Mouse (Mus musculus) T-helper 2 cell (primary cell): ENCODE measurements around the gene Avp.
"Not testable (repeated sequence)": the region's sequence is repeated elsewhere in the genome, so short reads cannot be mapped to it uniquely, and the experiment has no call there.

Source experiments
- in situ Hi-C: fragments of 300-600 bp; cut with MboI, MseI; formaldehyde crosslinking; loops from one replicate; pipeline ENCODE4 v1.15.1; 2025; ENCODE audit warnings: high pct_unique_total_duplicates

Avp gene

DNA sequence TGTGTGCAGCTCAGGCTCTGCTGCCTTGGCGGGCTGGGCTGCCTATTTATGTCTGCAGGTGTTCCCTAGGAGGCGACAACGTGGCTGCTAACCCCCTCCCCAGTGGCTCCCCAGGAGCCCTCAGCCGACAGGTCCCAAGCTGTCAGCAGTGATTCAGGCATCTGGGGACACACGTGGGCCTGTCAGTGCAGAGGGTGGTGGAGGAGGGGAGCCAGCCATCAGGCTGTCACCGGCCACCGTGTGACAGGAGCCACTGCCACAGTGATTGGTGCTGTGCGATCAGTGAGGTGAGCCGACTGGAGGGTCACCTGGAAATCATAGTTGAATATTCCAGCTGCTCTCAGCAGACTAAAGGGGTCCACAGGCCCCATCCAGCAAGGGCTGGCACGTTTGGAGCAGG, at the start of gene Avp:
Gene Avp, minus strand, starts transcription at position 3 of the 400 bp plus-strand sequence.
- in situ Hi-C loops, result loop anchor here (5.0 kb wide), 1 partner anchor 40 kb away; no protein-coding TSS in a partner anchor

DNA sequence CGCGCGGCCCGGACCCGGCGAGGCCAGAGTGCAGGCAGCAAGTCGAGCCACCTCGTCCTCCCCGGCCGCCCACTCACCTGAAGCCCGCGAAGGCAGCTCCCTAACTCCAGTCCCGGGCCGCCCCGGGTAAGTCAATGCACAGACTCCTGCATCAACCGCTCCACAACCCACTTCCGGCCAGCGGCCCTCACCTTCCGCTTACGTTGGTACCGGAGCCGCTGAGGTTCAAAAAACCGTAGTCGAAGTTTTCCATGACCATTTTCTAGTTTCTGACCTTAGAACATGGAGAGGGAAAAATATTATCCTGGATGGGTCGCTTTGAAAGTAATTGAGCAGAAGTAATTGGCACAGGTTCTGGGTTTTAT, 47.5 kb upstream of the Avp start, which contains the start of the genes Fastkd5 and Ubox5:
Gene Fastkd5, minus strand, starts transcription at position 189 of the 365 bp plus-strand sequence.
Gene Ubox5, minus strand, starts transcription at position 200 of the 365 bp plus-strand sequence.
- in situ Hi-C loops, result no loop called here

DNA sequence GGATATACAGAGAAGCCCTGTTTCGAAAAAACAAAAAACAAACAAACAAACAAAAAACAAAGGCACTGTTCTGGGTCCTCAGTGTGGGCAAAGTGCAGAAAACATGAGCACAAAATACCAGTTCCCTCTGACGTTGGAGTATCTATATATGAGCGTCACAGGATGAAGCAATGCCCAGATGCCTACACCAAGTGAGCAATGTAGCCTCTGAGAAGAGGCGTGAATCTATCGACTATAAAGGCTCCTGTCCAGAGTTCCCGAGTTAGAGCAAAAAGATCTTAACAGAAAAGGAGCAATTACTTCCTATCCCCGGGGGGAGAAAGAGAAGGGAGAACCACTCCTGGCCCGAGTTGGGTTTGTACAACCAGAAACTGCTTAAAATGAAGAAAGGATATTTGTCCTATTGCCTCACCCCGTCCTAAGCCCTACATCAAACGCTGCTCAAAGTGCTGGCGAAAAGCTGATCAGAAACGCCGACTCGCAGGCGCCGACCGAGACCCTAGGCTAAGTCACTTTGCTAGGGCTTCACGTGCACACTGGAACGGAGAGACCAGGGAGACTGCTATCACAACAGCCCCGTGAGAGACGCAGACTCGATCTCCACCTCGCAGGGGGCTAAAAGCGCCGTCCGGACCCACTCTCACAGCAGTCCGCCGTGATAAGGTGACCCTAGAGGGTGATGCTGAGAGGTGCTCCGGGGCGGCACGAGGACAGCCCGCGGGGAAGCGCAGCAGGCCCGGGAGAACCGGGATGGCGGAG, 46.9 kb upstream of the Avp start:
- in situ Hi-C loops, result no loop called here

DNA sequence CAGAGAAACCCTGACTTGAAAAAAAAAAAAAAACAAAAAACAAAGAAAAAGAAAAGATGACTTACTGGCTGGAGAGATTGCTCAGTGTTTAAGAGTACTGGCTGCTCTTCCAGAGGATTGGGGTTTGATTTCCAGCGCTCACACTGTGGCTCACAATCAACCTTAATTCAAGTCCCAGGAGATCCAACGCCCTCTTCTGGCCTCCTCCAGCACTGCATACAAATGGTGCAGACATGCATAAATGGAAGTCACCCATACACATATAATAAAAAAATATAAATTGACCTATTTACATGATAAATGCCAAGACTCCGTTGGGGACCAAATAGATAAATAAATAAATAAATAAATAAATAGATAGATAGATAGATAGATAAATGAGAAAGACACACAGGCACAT, 46.1 kb upstream of the Avp start:
- in situ Hi-C loops, result no loop called here

DNA sequence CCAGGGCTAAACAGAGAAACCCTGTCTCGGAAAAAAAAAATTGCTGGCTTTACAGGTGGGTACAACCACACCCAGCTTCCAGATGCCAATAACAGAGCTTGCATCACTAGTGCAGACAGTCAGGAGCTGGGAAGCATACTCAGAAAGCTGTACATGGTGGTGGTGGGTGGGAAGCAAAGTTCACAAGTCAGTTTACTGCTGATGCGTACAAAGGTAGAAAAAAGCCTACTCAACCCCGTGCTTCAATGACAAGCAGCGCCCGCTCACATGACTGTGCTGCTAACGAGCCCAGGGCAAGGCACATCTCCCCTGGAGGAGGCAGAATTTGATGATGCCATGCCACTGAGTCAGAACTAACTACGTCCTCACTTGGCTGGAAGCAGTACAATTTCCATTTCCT, 36.6 kb upstream of the Avp start:
- in situ Hi-C loops, result no loop called here

DNA sequence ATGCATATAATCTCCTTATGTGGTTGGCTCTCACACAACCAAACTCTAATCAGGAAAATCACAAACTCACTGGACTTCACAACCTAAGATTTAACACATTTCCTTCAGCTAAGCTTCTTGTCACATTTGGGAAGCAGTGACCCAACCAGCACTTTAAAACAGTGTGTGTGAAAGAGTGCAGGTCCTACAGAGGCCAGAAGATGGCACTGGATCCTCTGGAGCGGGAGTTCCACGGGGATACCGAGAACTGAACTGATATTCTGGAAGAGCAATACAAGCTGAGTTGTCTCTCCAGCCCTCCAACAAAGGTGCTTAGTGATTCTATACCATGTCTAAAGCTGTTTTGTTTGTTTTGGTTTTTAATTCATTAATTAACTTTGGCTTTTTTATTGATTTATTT, 30.7 kb upstream of the Avp start:
- in situ Hi-C loops, result no loop called here

DNA sequence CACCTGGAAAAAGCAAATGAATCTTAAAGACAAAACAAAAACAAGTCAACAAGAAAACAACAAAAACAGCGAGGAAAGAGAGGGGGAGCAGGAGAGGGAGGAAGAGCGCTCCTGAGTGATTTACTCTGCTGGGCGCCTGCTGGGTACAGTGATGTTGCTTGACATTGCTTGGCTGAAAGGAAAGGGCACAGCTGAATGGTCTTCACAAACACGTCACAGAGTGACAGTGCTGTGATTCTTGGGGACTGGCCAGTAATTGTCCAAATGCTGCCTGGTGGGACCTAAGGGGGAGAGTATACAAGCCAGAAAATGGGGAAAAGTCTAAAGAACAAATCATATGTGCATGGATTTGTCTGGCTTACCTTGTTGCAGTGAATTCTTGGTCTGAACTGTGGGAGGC, 19.8 kb upstream of the Avp start:
- in situ Hi-C loops, result no loop called here

DNA sequence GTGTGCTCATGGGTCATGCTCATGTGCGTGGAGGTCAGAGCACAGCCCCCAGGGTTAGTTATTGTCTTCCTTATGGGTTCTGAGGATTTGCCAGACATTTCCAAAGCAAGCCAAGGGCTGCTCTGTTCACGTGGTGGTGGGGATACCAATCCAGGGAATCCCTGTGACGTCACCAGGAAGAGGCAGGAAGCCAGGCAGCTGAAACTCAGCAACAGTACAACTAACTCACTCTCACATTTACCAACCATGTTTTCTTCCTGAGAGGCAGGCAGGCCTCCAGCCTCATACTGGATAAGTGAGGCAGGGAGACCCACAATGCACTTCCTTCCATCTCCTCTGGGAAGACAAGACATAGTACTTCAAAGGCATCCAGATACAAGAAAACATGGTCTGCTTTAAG, 16.0 kb upstream of the Avp start:
- in situ Hi-C loops, result no loop called here

DNA sequence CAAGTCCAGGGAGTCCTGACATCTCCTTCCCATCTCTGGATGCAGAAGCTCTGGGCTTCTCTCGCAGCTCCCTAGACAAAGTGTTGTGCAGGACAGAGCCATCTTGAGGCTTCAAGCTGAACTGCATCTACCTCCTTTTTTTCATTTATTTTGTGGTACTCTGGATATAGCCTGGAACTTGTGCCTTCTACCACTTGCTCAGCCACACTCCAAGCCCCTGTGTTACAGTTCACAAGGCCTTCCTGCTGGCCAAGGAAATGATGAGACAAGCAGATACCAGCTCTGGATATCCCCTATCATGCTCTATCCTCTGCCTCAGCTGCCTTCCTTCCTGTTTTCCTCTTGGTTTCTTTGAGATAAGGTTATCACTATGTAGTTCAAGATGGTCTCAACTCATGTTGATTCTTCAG, 15.3 kb upstream of the Avp start:
- in situ Hi-C loops, result no loop called here

DNA sequence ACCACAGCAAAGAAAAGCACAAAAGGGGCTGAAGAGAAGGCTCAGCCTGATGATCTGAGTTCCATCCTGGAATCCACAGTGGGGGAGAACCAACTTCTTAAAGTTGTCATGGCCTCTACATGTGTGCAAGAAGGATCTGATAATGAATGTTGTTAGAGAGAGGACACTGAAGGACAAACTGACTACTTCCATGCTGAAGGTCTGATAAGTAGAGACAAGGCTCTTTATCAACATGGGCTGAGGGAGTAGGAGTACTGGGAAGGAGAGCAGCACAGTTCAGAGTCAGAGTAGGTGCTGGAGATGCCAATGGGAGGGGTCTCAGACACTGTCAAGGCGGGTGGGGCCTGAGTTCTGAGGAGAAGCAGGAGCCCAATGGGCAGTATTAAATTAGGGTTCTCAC, 13.2 kb upstream of the Avp start:
- in situ Hi-C loops, result no loop called here

DNA sequence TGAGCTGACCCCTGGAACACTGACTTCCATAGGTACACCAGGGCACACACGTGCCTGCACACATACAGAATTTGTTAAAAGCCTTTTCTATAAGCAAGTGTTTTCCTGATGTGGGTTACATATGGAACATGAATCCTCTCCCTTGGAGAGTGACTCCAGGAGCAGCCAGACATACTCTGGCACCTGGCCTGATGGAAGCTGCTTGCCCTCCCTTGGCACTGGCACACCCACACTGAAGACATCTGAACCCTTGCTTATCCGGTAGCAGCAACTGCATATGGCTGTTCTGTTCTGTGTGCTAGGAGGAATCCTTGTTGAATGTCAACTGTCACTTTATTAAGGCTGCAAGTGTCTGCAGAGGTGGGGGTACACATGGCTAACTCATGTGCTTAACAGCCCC, 8.7 kb upstream of the Avp start:
- in situ Hi-C loops, result no loop called here

DNA sequence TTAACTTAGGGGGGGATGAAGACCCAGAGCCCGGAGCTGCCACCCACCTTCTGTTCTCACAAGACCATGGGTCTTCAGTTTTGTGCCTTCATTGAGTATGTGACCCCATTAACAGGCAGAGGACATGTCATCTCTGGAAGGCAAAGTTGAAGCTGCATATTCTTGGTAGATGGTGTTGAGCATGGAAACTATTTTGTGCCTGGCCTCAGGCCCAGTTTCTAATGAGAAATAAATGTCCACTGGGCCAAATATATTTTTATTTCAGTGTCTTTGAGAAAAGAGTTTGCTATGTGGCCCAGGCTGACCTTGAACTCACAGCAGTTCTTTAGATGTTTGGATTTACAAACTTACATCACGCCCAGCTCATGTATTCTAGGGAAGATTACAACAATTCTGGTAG, 7.4 kb upstream of the Avp start:
- in situ Hi-C loops, result no loop called here

DNA sequence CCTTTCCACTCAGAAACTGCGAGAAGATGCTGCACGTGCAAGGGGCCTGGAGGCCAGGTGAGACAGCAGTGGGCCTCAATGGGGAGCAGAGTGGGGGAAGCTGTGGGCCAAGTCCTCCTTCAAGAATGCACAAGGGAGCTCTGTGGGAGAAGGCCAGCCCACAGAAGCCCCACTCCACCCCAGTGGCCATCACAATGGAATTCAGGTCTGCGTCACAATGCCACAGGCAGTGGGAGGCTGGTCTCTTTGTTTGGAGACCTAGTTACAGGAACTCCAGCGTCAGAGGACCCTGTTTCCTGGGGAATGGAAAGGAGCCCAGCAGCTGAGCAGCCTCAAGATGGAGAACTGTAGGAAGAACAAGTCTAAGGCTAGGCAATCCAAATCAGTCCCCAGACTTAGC, 6.8 kb upstream of the Avp start:
- in situ Hi-C loops, result no loop called here

DNA sequence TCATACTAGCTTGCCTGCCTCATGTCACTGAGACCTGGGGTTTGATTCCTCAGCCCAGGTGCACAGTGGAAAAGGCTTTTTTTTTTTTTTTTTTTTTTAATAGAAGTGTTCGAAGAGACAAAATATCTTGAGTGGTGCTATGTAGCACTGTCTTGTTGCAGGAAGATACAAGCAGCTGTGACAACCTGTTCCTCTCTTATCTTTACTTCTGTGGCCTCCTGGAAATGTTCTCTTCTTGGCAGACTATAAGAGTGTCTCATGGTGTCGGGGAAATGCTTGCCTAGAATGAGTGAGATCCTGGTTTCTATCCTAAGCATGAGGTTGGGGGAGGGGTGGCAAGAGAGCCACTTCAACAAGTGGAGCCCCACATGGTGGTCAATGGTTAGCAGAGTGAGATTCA, 6.0 kb upstream of the Avp start:
- in situ Hi-C loops, result no loop called here

DNA sequence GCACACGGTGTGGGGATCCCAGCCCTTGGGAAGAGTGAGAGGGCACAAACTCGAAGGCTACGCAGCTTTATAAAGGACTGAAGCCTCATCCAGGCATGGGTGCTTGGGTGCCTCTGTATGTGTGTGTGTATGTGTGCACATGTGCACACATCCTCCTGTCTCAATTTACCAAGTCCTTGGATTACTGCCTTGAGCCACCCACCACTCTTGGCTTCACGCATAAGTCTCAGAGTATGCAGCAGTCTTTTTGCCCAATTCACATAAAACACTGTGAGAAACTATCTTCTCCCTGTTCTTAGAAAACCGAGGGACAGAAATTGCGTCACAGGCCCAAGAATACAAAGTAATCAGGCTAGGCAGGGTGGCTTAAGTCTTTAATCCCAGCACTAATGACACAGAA, 3.7 kb upstream of the Avp start:
- in situ Hi-C loops, result no loop called here

DNA sequence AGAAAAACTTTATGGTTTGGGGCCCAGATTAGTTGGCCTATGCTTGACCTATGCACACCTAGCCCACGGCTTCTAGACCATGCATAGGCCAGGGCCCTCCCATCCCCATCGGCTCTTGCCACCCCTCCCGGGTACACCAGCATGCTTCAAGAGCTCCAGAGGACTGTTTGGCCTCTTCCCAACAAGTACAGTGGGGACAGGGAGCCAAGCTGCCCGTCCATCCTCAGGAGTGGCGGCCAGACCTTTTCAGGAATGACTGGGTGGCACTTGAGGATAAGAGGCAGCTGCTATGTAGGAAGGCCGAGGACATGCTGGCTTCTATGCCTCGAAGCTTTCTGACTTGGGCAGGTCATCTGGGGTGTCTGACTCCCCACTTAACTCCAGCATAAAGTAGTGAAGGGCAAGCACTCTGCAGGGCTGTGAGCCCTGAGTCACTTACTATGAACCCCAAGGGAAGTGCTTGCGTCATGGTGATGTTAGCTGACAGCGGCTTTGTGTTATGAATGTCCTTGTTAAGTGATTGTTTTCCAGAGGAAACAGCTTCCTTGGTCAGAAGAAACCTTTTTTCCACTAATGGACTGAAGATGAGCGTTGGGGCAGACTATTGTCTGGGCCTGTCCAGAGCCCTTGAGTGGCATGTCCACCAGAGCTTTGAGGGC, 1.7 kb upstream of the Avp start:
- in situ Hi-C loops, result loop anchor here (5.0 kb wide), 1 partner anchor 38 kb away; no protein-coding TSS in a partner anchor

DNA sequence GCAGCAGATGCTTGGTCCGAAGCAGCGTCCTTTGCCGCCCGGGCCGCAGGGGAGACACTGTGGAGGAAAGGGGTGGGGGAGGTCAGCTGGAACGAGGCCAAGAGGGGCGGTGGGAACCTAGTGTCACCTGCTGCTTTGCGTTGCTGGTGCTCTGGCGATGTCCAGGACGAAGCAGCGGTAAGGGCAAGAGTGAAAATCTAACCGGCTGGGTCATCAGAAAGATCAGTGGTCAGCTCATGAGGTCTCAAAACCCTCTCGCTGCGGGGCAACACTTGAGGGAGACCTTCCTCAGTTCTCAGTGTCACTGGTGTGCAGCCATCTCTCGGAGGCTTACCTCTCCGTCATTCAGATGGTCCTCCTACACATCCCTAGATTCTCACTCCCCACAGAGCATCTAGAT, 1.2 kb downstream of the Avp start:
- in situ Hi-C loops, result loop anchor here (5.0 kb wide), 1 partner anchor 41 kb away; no protein-coding TSS in a partner anchor

DNA sequence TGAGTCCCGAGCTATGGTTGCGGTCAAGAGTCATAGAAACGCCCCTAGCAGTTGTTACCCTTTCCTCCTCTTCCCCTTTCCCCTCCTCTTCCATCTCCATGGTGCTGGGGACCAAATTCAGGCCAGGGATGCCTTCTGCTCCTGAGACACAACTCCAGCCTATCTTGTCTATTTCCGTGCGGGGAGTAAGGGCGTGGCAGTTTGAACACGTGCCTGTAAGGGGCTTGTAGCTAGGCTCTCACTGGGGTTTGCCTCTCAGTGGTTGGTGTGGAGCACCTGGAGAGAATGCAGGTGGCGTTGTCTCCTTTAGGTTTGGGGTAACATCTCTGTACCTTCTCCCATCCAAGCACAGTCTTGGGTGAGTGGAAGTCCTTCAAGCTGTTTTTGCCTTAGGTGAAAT, 2.6 kb downstream of the Avp start:
- in situ Hi-C loops, result loop anchor here (5.0 kb wide), 1 partner anchor 43 kb away; no protein-coding TSS in a partner anchor

DNA sequence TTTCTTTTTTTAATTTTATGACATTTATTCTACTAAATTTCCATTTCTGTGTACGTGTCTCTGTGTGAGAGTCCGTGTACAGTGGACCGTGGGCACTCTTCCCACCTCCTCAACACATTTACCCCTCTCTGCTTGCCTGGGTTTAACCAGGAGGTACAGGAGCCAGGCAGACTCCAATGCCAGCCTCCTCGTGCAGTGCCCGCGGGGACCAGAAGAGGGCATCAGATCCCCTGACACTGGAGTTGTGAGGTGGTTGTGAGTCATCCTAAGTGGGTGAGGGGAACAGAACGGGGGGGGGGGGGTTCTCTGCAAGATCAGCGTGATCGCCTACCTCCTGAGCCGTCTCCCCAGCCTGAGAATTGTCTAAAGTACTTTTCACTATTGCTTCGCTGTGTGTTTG, 4.2 kb downstream of the Avp start:
- in situ Hi-C loops, result no loop called here

DNA sequence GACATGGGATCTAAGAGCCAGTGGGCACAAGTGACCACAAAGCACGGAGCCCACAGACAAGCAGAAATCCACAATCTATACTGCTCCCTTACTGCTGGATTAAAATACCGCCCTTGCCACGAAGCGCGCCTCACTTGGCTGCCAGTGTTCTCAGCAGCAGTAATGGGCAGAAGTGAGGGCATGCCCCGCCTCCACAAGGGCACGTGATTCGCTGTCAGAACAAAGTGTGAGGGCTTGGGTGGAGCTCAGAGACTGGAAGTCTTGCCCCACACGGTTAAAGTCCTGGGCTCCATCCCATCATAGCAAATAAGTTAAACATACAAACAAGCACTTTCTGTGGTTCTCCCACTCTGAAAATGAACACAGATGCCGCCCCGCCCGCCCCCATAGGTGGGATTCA, 4.7 kb downstream of the Avp start:
- in situ Hi-C loops, result no loop called here

DNA sequence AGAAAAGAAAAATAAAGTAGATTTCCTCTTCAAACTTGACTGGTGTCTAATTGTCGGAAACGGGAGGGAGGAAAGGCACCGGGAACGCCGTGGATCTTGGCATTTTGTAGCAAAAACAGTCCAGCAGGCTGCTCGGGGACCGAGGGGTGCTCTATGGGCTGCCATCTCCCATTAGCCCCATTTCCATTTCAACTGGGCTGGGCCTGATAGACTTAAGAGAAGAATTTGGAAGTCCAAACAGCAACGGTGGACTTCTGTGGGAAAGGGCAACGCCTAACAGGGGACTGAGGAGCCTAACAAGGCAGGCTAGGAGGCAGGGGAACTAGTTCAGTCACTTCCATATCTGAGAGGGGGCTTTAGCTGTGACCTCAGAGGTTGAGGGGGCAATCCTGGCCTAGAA, 5.3 kb downstream of the Avp start:
- in situ Hi-C loops, result no loop called here

DNA sequence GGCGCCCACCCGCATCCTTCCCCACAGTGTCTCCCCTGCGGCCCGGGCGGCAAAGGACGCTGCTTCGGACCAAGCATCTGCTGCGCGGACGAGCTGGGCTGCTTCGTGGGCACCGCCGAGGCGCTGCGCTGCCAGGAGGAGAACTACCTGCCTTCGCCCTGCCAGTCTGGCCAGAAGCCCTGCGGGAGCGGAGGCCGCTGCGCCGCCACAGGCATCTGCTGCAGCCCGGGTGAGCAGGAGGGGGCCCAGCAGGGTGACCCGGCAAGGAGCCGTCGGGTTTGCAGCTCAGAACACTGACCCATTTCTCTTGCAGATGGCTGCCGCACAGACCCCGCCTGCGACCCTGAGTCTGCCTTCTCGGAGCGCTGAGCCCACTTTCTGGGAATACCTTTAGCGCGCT, 5.8 kb downstream of the Avp start:
- in situ Hi-C loops, result not testable (repeated sequence)

DNA sequence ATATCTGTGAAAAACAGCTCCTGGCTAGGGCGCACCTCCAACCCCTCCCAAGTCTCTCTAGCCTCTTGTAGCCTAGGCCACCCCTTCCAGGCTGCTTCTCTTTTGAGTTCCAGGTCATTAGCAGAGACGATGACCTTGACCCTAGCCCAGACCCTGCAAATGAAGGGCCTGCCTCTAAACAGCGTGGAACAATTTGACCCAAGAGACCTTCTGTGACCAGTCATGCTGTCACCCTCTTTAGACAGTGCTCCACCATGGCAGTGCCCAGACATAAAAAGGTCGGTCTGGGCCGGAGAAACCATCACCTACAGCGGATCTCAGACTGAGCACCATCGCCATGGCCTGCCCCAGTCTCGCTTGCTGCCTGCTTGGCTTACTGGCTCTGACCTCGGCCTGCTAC, 6.5 kb downstream of the Avp start, which contains the start of gene Oxt:
Gene Oxt, plus strand, starts transcription at position 301 of the 400 bp plus-strand sequence.
- in situ Hi-C loops, result no loop called here
